Comparison of ENCODE assay signal across 8 mouse cellular contexts in the genomic region with DNA sequence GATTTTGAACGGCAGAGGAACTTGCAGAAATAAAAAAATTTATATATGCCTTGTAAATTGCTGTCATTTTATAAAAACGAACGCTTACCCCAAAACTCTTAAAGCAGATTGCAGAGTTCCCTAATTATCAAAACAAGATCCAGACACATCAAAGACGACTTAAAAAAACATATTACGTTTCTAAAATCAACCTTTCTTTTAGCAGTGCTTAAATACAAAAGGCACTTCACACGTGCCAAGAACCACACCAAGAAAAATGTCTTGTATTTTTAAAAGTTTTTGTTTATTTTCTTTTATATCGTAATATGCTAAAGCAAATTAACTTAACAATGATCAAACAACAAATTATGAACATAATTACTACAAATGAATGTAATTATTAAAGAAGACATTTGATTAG. TPM values are rescaled to one million over a fixed set of nuclear protein-coding genes. Genes with fewer than 3 reads are reported as not detected.
A peak's percentile ranks its signal among the peaks of the same experiment; 100 is the strongest.
DNase-seq lines count a peak whose midpoint lies in the region; ATAC-seq and TF ChIP-seq lines count a peak whose summit lies in the region.

No protein-coding gene starts in this region.

- H3K79me2 ChIP-seq in MEL (ENCODE audit: control insufficient read depth, insufficient read depth, low read length, poor library complexity): peaks cover 12% of the 10 kb centered on the region

- H3K27ac ChIP-seq in heart, embryonic 16.5 days (ENCODE audit: low read length): peak overlapping the region; percentile 97
- peak overlapping the region; percentile 99 for H3K27ac ChIP-seq in MEL (ENCODE audit: control insufficient read depth, low read depth, low read length)
- peak overlapping the region; percentile 96; the same call in 1 of the 2 replicates for H3K27ac ChIP-seq in forebrain, embryonic 16.5 days (ENCODE audit: low read length)
- no peak overlapping the region for H3K27ac ChIP-seq in midbrain, embryonic 11.5 days (ENCODE audit: low read depth, low read length)

- H3K4me1 ChIP-seq in heart, embryonic 16.5 days (ENCODE audit: control insufficient read depth, insufficient read depth, low read length): no peaks in the 10 kb centered on the region
- peaks cover 0 to 3% of the 10 kb centered on the region in 2 experiments; a peak in 2 of 4 replicates for H3K4me1 ChIP-seq in MEL (ENCODE audit: control insufficient read depth in 1 of 2, insufficient read depth in 2 of 2, low read length in 2 of 2)
- peaks cover 7% of the 10 kb centered on the region; the same call in 1 of the 2 replicates for H3K4me1 ChIP-seq in forebrain, embryonic 16.5 days (replicated peaks; ENCODE audit: control insufficient read depth, insufficient read depth, low read length)
- no peaks in the 10 kb centered on the region for H3K4me1 ChIP-seq in midbrain, embryonic 11.5 days (ENCODE audit: control insufficient read depth, insufficient read depth, low read length)

- TF ChIP-seq EP300 in MEL (IDR thresholded peaks at IDR 0.05; ENCODE audit: low read depth in 1 of 2, low read length in 2 of 2): no peak

- 1% methylated on average over 7 of the region's 7 CpGs for WGBS in heart, embryonic 16.5 days
- WGBS in forebrain, embryonic 16.5 days: 2% methylated on average over 7 of the region's 7 CpGs
- 4% methylated on average over 7 of the region's 7 CpGs for WGBS in midbrain, embryonic 11.5 days

- TF ChIP-seq CTCF in MEL (IDR thresholded peaks at IDR 0.05 in 2 of 3, conservative IDR thresholded peaks at IDR 0.05 in 1 of 3; ENCODE audit: control insufficient read depth in 1 of 3, insufficient read depth in 1 of 3, low read depth in 2 of 3, low read length in 3 of 3, poor library complexity in 1 of 3, severe bottlenecking in 1 of 3): no peak

- intact Hi-C loops in heart, postnatal 36 days (cut with DNase I): loop anchor here (2.0 kb wide), 2 partner anchors 49 to 111 kb away; a partner anchor contains a TSS

- H3K36me3 ChIP-seq in heart, embryonic 16.5 days (ENCODE audit: control insufficient read depth, insufficient read depth): 0 out of 2 replicates have a peak, but pooled peaks cover 2% of the 10 kb centered on the region
- peaks cover 0 to 10% of the 10 kb centered on the region in 2 experiments; a peak in 2 of 4 replicates for H3K36me3 ChIP-seq in MEL (ENCODE audit: control insufficient read depth in 1 of 2, insufficient read depth in 2 of 2, low read length in 2 of 2)
- no peaks in the 10 kb centered on the region for H3K36me3 ChIP-seq in forebrain, embryonic 16.5 days (ENCODE audit: control insufficient read depth, insufficient read depth)
- no peaks in the 10 kb centered on the region for H3K36me3 ChIP-seq in midbrain, embryonic 11.5 days (ENCODE audit: control insufficient read depth, insufficient read depth, low read length)

- no peak for ATAC-seq in heart, embryonic 16.5 days (replicated peaks; ENCODE audit: extremely low read depth, insufficient read depth, low FRiP score)
- no peak for ATAC-seq in forebrain, embryonic 16.5 days
- no peak for ATAC-seq in midbrain, embryonic 11.5 days (ENCODE audit: low FRiP score)
- no peak for ATAC-seq in inflammation-experienced regulatory T-cells, adult 6 months

- no peak for TF ChIP-seq POLR2A in MEL (IDR thresholded peaks at IDR 0.05; ENCODE audit: control insufficient read depth in 1 of 2, insufficient read depth in 1 of 2, low read depth in 1 of 2, low read length in 2 of 2, poor library complexity in 1 of 2)

- peak overlapping the region; percentile 83 for H3K9ac ChIP-seq in heart, embryonic 16.5 days (ENCODE audit: low read length)
- peak overlapping the region; percentile 98 for H3K9ac ChIP-seq in MEL (ENCODE audit: control insufficient read depth, low read depth, low read length, poor library complexity, severe bottlenecking)
- H3K9ac ChIP-seq in forebrain, embryonic 16.5 days (replicated peaks; ENCODE audit: low read depth, low read length): peak overlapping the region; percentile 73
- H3K9ac ChIP-seq in midbrain, embryonic 11.5 days (ENCODE audit: low read length): peak overlapping the region; percentile 76

- TF ChIP-seq RAD21 in MEL (IDR thresholded peaks at IDR 0.05; ENCODE audit: low read depth, low read length): no peak

- no peak for DNase-seq in heart, postnatal 36 days
- DNase-seq in MEL (ENCODE audit: low read depth, low spot score): no peak
- no peak for DNase-seq in midbrain, embryonic 11.5 days (ENCODE audit: low spot score, missing footprints)
- DNase-seq in frontal cortex, postnatal 36 days (ENCODE audit: low spot score in 2 of 2): no peak
- no peak for DNase-seq in right cerebral cortex, postnatal 25 days

- H3K27me3 ChIP-seq in heart, embryonic 16.5 days (ENCODE audit: control insufficient read depth, insufficient read depth, low read length): no peaks in the 10 kb centered on the region
- H3K27me3 ChIP-seq in MEL (ENCODE audit: control insufficient read depth in 1 of 2, insufficient read depth in 2 of 2, low read length in 2 of 2): no peaks in the 10 kb centered on the region
- no peaks in the 10 kb centered on the region for H3K27me3 ChIP-seq in forebrain, embryonic 16.5 days (replicated peaks; ENCODE audit: control insufficient read depth, insufficient read depth, low read length)
- no peaks in the 10 kb centered on the region for H3K27me3 ChIP-seq in midbrain, embryonic 11.5 days (ENCODE audit: control insufficient read depth, insufficient read depth, low read length)

- H3K4me2 ChIP-seq in heart, embryonic 16.5 days (ENCODE audit: low read depth, low read length): peak overlapping the region; percentile 82
- H3K4me2 ChIP-seq in forebrain, embryonic 16.5 days (ENCODE audit: low read length): peak overlapping the region; percentile 74
- peak overlapping the region; percentile 58 for H3K4me2 ChIP-seq in midbrain, embryonic 11.5 days

- no peaks in the 10 kb centered on the region for H3K9me3 ChIP-seq in heart, embryonic 16.5 days (replicated peaks; ENCODE audit: control insufficient read depth, low read length)
- no peaks in the 10 kb centered on the region for H3K9me3 ChIP-seq in MEL (replicated peaks; ENCODE audit: insufficient read depth, low read length)
- no peaks in the 10 kb centered on the region for H3K9me3 ChIP-seq in forebrain, embryonic 16.5 days (ENCODE audit: control insufficient read depth, low read length)
- no peaks in the 10 kb centered on the region for H3K9me3 ChIP-seq in midbrain, embryonic 11.5 days (ENCODE audit: control insufficient read depth, low read length)

- H3K4me3 ChIP-seq in heart, embryonic 16.5 days (ENCODE audit: low read length): peak overlapping the region; percentile 87
- peak overlapping the region; percentile 79 to 87 for H3K4me3 ChIP-seq in MEL (ENCODE audit: control insufficient read depth in 1 of 2, insufficient read depth in 1 of 2, low read depth in 2 of 2, low read length in 2 of 2)
- peak overlapping the region; percentile 85 for H3K4me3 ChIP-seq in forebrain, embryonic 16.5 days (replicated peaks; ENCODE audit: low read length)
- peak overlapping the region; percentile 62 for H3K4me3 ChIP-seq in midbrain, embryonic 11.5 days (ENCODE audit: low read depth, low read length)

TF ChIP-seq in MEL, 35 proteins besides CTCF, POLR2A, EP300 and RAD21 (continues in another document):
- TF ChIP-seq BHLHE40 (IDR thresholded peaks at IDR 0.05; ENCODE audit: borderline replicate concordance, low read depth, low read length): peak; percentile 24; the same call in 1 of the 2 replicates
- TF ChIP-seq KAT2A (conservative IDR thresholded peaks at IDR 0.05; ENCODE audit: low read depth, low read length): no peak
- TF ChIP-seq HCFC1 (IDR thresholded peaks at IDR 0.05; ENCODE audit: low read depth, low read length): no peak
- TF ChIP-seq ZKSCAN1 (IDR thresholded peaks at IDR 0.05; ENCODE audit: low read depth, low read length): no peak
- TF ChIP-seq MAZ (IDR thresholded peaks at IDR 0.05; ENCODE audit: low read depth, low read length): no peak
- no peak for TF ChIP-seq MYB (IDR thresholded peaks at IDR 0.05; ENCODE audit: low read depth, low read length)
- TF ChIP-seq MYC (IDR thresholded peaks at IDR 0.05; ENCODE audit: low read depth, low read length): peak; percentile 16; the same call in 1 of the 2 replicates
- no peak for TF ChIP-seq UBTF (IDR thresholded peaks at IDR 0.05; ENCODE audit: borderline replicate concordance, insufficient read depth, low read depth, low read length)
- TF ChIP-seq POLR2AphosphoS5 (IDR thresholded peaks at IDR 0.05; ENCODE audit: borderline replicate concordance, low read depth, low read length): no peak

RNA-seq across cellular contexts. Expression of a gene that starts 0.7 kb away (rescaled TPM):
- polyA plus RNA-seq in heart, embryonic 16.5 days (2015; fragmentation: Nextera tagmentation; extraction: Ambion mirVana): 90.0 and 94.7 TPM in 2 replicates
- total RNA-seq in heart, postnatal 36 days (2021): 10 to 100 TPM; 59.6 to 64.3 TPM
- 94.6 and 99.1 TPM in 2 replicates for total RNA-seq in MEL (2012; rRNA removed)
- polyA plus RNA-seq in MEL (2012; ENCODE audit: insufficient read depth in 1 of 2, insufficient read length in 2 of 2, low read depth in 1 of 2, low replicate concordance in 2 of 2, missing spikeins in 1 of 2): 10 to 100 TPM in 1 of 2 experiments, not detected in 1; 49.6 TPM
- polyA plus RNA-seq in forebrain, embryonic 16.5 days (2015; fragmentation: Nextera tagmentation; extraction: Ambion mirVana): 102 and 103 TPM in 2 replicates
- polyA plus RNA-seq in midbrain, embryonic 11.5 days (2014; fragmentation: Nextera tagmentation; extraction: Ambion mirVana): 140 and 159 TPM in 2 replicates
- 100 to 1,000 TPM; 149 to 174 (median 159) TPM for polyA plus RNA-seq in inflammation-experienced regulatory T-cells, adult 6 months (2017; shearing (Covaris generic))

RNA-seq across cellular contexts. Expression of a gene that starts 48.5 kb away (rescaled TPM):
- 28.6 and 29.9 TPM in 2 replicates for polyA plus RNA-seq in heart, embryonic 16.5 days (2015; fragmentation: Nextera tagmentation; extraction: Ambion mirVana)
- 10 to 100 TPM; 45.2 to 49.7 TPM for total RNA-seq in heart, postnatal 36 days (2021)
- total RNA-seq in MEL (2012; rRNA removed): 40.0 and 46.2 TPM in 2 replicates
- polyA plus RNA-seq in MEL (2012; ENCODE audit: insufficient read depth in 1 of 2, insufficient read length in 2 of 2, low read depth in 1 of 2, low replicate concordance in 2 of 2, missing spikeins in 1 of 2): 10 to 100 TPM in 1 of 2 experiments, not detected in 1; 41.5 TPM
- polyA plus RNA-seq in forebrain, embryonic 16.5 days (2015; fragmentation: Nextera tagmentation; extraction: Ambion mirVana): 27.5 and 30.4 TPM in 2 replicates
- polyA plus RNA-seq in midbrain, embryonic 11.5 days (2014; fragmentation: Nextera tagmentation; extraction: Ambion mirVana): 32.5 and 34.5 TPM in 2 replicates
- polyA plus RNA-seq in inflammation-experienced regulatory T-cells, adult 6 months (2017; shearing (Covaris generic)): 10 to 100 TPM; 11.7 to 21.8 (median 15.0) TPM

RNA-seq across cellular contexts. Expression of a gene that starts 48.5 kb away (rescaled TPM):
- 33.5 and 35.2 TPM in 2 replicates for polyA plus RNA-seq in heart, embryonic 16.5 days (2015; fragmentation: Nextera tagmentation; extraction: Ambion mirVana)
- 10 to 100 TPM; 45.5 to 47.8 TPM for total RNA-seq in heart, postnatal 36 days (2021)
- total RNA-seq in MEL (2012; rRNA removed): 12.3 and 14.7 TPM in 2 replicates
- polyA plus RNA-seq in MEL (2012; ENCODE audit: insufficient read depth in 1 of 2, insufficient read length in 2 of 2, low read depth in 1 of 2, low replicate concordance in 2 of 2, missing spikeins in 1 of 2): 10 to 100 TPM in 1 of 2 experiments, not detected in 1; 19.3 TPM
- 29.3 and 42.6 TPM in 2 replicates for polyA plus RNA-seq in forebrain, embryonic 16.5 days (2015; fragmentation: Nextera tagmentation; extraction: Ambion mirVana)
- polyA plus RNA-seq in midbrain, embryonic 11.5 days (2014; fragmentation: Nextera tagmentation; extraction: Ambion mirVana): 35.7 and 36.5 TPM in 2 replicates
- polyA plus RNA-seq in inflammation-experienced regulatory T-cells, adult 6 months (2017; shearing (Covaris generic)): 10 to 100 TPM; 58.2 to 66.3 (median 66.0) TPM
